Mouse (Mus musculus): ENCODE measurements around the gene Gm10491. TPM values are rescaled to one million over a fixed set of nuclear protein-coding genes. Genes with fewer than 3 reads are reported as not detected.
"Not testable (repeated sequence)": the region's sequence is repeated elsewhere in the genome, so short reads cannot be mapped to it uniquely, and the experiment has no call there.

The Gm10491 gene
- not detected for total RNA-seq (2021)

- intact Hi-C loops (cut with DNase I), result no loop called here
Measured at GRCm38 (mm10) chrX:7907735-7908134, at the start of gene Gm10491. Gene Gm10491 (minus strand): TSS chrX:7907835.

GRCm38 (mm10) chrX:7950091-7950490 is 42.5 kb upstream of the Gm10491 start:
- no peak for DNase-seq
- intact Hi-C loops (cut with DNase I), result no loop called here

More at GRCm38 (mm10) chrX:7907735-7908134, at the start of gene Gm10491:
- no peak for DNase-seq

GRCm38 (mm10) chrX:7947900-7948492 is 40.4 kb upstream of the Gm10491 start:
- intact Hi-C loops (cut with DNase I), result no loop called here

GRCm38 (mm10) chrX:7947108-7947899 is 39.7 kb upstream of the Gm10491 start, which contains the start of gene Hdac6:
Gene Hdac6 (minus strand): TSS chrX:7947889.
- intact Hi-C loops (cut with DNase I), result no loop called here
- peak in 1 of 2 experiments; percentile 3 for DNase-seq

More at GRCm38 (mm10) chrX:7947900-7948492, 40.4 kb upstream of the Gm10491 start:
- DNase-seq, result peak; percentile 94 to 95

- intact Hi-C loops (cut with DNase I), result no loop called here
- DNase-seq, result no peak
Measured at GRCm38 (mm10) chrX:7945618-7946017, 38.0 kb upstream of the Gm10491 start.

GRCm38 (mm10) chrX:7937667-7938066 is 30.0 kb upstream of the Gm10491 start:
- intact Hi-C loops (cut with DNase I), result no loop called here
- DNase-seq, result no peak

- DNase-seq, result no peak
- intact Hi-C loops (cut with DNase I), result no loop called here
Measured at GRCm38 (mm10) chrX:7936874-7937273, 29.2 kb upstream of the Gm10491 start.

- intact Hi-C loops (cut with DNase I), result no loop called here
- no peak for DNase-seq
Measured at GRCm38 (mm10) chrX:7928270-7928790, 20.7 kb upstream of the Gm10491 start, which contains the start of gene Eras. Gene Eras (minus strand): TSS chrX:7928607.

- intact Hi-C loops (cut with DNase I), result no loop called here
- DNase-seq, result no peak
Measured at GRCm38 (mm10) chrX:7927116-7927515, 19.5 kb upstream of the Gm10491 start.

- intact Hi-C loops (cut with DNase I), result no loop called here
- DNase-seq, result no peak
Measured at GRCm38 (mm10) chrX:7926266-7926665, 18.6 kb upstream of the Gm10491 start.

GRCm38 (mm10) chrX:7922032-7922431 is 14.4 kb upstream of the Gm10491 start:
- no peak for DNase-seq
- intact Hi-C loops (cut with DNase I), result no loop called here

GRCm38 (mm10) chrX:7919601-7920383 is 12.2 kb upstream of the Gm10491 start, which contains the start of gene Pcsk1n:
Gene Pcsk1n (plus strand): TSS chrX:7919822.
- DNase-seq, result no peak
- intact Hi-C loops (cut with DNase I), result loop anchor here (10.0 kb wide), 1 partner anchor 195 kb away; no protein-coding TSS in a partner anchor

- DNase-seq, result not testable (repeated sequence)
- intact Hi-C loops (cut with DNase I), result loop anchor here (10.0 kb wide), 1 partner anchor 197 kb away; no protein-coding TSS in a partner anchor
Measured at GRCm38 (mm10) chrX:7917960-7918359, 10.3 kb upstream of the Gm10491 start.

- peak; percentile 21 to 49 for DNase-seq
- intact Hi-C loops (cut with DNase I), result loop anchor here (1.0 to 10.0 kb wide), 2 partner anchors 102 to 199 kb away; no protein-coding TSS in a partner anchor
Measured at GRCm38 (mm10) chrX:7915669-7916068, 8.0 kb upstream of the Gm10491 start.

GRCm38 (mm10) chrX:7910473-7910872 is 2.8 kb upstream of the Gm10491 start:
- DNase-seq, result peak in 1 of 2 experiments; percentile 9
- intact Hi-C loops (cut with DNase I), result loop anchor here (10.0 kb wide), 1 partner anchor 204 kb away; no protein-coding TSS in a partner anchor

GRCm38 (mm10) chrX:7909242-7909641 is 1.6 kb upstream of the Gm10491 start, which contains the start of gene Gm10490:
Gene Gm10490 (plus strand): TSS chrX:7909542.
- not testable (repeated sequence) for DNase-seq

GRCm38 (mm10) chrX:7904441-7904840 is 3.2 kb downstream of the Gm10491 start:
- intact Hi-C loops (cut with DNase I), result no loop called here

More at GRCm38 (mm10) chrX:7909242-7909641, 1.6 kb upstream of the Gm10491 start, which contains the start of gene Gm10490:
- intact Hi-C loops (cut with DNase I), result not testable (repeated sequence)

GRCm38 (mm10) chrX:7898880-7899874 is 8.5 kb downstream of the Gm10491 start, which contains the start of the genes Pqbp1 and Timm17b:
Gene Pqbp1 (minus strand): TSS chrX:7899269.
Gene Timm17b (plus strand): TSS chrX:7899357.
- peak; percentile 87 to 91 for DNase-seq
- intact Hi-C loops (cut with DNase I), result no loop called here

More at GRCm38 (mm10) chrX:7904441-7904840, 3.2 kb downstream of the Gm10491 start:
- no peak for DNase-seq

- intact Hi-C loops (cut with DNase I), result no loop called here
- no peak for DNase-seq
Measured at GRCm38 (mm10) chrX:7898211-7898610, 9.4 kb downstream of the Gm10491 start.

All from heart, postnatal 10 days (tissue).